Mouse (Mus musculus): ENCODE data around the gene Cog7. TPM values are rescaled to one million over a fixed set of nuclear protein-coding genes. Genes with fewer than 3 reads are reported as not detected.

Gene Cog7
- polyA plus RNA-seq, 1 experiment = 14.0 TPM

- Histone ChIP-seq H3K79me3 (ENCODE audit: low read depth) (no peaks in the 10 kb centered on the region), H3K36me3 (ENCODE audit: control insufficient read depth, insufficient read depth) (no peaks in the 10 kb centered on the region), H3K4me3 (ENCODE audit: insufficient read depth, poor library complexity, severe bottlenecking) (no peak overlapping the region), H3K27me3 (ENCODE audit: control insufficient read depth, insufficient read depth, insufficient read length) (no peaks in the 10 kb centered on the region), H3K79me2 (ENCODE audit: control insufficient read depth, insufficient read depth) (no peaks in the 10 kb centered on the region), H3ac (ENCODE audit: control insufficient read depth, insufficient read length, low read depth) (no peak overlapping the region)
- no peak for TF ChIP-seq MYOD1 (IDR thresholded peaks at IDR 0.05; ENCODE audit: control insufficient read depth, insufficient read length, low read depth)
- no peak for TF ChIP-seq CTCF (IDR thresholded peaks at IDR 0.05; ENCODE audit: control insufficient read depth, insufficient read depth, insufficient read length)
- no peak for TF ChIP-seq FOSL1 (IDR thresholded peaks at IDR 0.05; ENCODE audit: insufficient read depth, low read length, poor library complexity, severe bottlenecking)
- no peak for TF ChIP-seq CEBPB (IDR thresholded peaks at IDR 0.05; ENCODE audit: low read depth)
- no peak for TF ChIP-seq MYOG (IDR thresholded peaks at IDR 0.05; ENCODE audit: control insufficient read depth, extremely low read depth, insufficient read length)
- TF ChIP-seq USF1 (IDR thresholded peaks at IDR 0.05; ENCODE audit: low read depth) = no peak
- TF ChIP-seq MAX (IDR thresholded peaks at IDR 0.05) = no peak
Observed at GRCm38 (mm10) chr7:121857177-121857884, 124.2 kb downstream of the Cog7 start.

- H3ac ChIP-seq (ENCODE audit: control insufficient read depth, insufficient read length, low read depth) = no peak overlapping the region
- no peak overlapping the region for H3K4me3 ChIP-seq (ENCODE audit: insufficient read depth, poor library complexity, severe bottlenecking)
- H3K79me3 ChIP-seq (ENCODE audit: low read depth) = no peaks in the 10 kb centered on the region
- TF ChIP-seq CTCF (IDR thresholded peaks at IDR 0.05; ENCODE audit: control insufficient read depth, insufficient read depth, insufficient read length) (no peak), MYOG (IDR thresholded peaks at IDR 0.05; ENCODE audit: control insufficient read depth, extremely low read depth, insufficient read length) (no peak), USF1 (IDR thresholded peaks at IDR 0.05; ENCODE audit: low read depth) (no peak), CEBPB (IDR thresholded peaks at IDR 0.05; ENCODE audit: low read depth) (no peak), FOSL1 (IDR thresholded peaks at IDR 0.05; ENCODE audit: insufficient read depth, low read length, poor library complexity, severe bottlenecking) (no peak), MAX (IDR thresholded peaks at IDR 0.05) (no peak), MYOD1 (IDR thresholded peaks at IDR 0.05; ENCODE audit: control insufficient read depth, insufficient read length, low read depth) (no peak)
- H3K36me3 ChIP-seq (ENCODE audit: control insufficient read depth, insufficient read depth) = no peaks in the 10 kb centered on the region
- H3K79me2 ChIP-seq (ENCODE audit: control insufficient read depth, insufficient read depth) = no peaks in the 10 kb centered on the region
- H3K27me3 ChIP-seq (ENCODE audit: control insufficient read depth, insufficient read depth, insufficient read length) = peaks cover 3% of the 10 kb centered on the region
Observed at GRCm38 (mm10) chr7:121848537-121849168, 132.9 kb downstream of the Cog7 start.

- H3K79me3 ChIP-seq (ENCODE audit: low read depth) = no peaks in the 10 kb centered on the region
- peaks cover 3% of the 10 kb centered on the region for H3K27me3 ChIP-seq (ENCODE audit: control insufficient read depth, insufficient read depth, insufficient read length)
- TF ChIP-seq MYOD1 (IDR thresholded peaks at IDR 0.05; ENCODE audit: control insufficient read depth, insufficient read length, low read depth) (no peak), CEBPB (IDR thresholded peaks at IDR 0.05; ENCODE audit: low read depth) (no peak), CTCF (IDR thresholded peaks at IDR 0.05; ENCODE audit: control insufficient read depth, insufficient read depth, insufficient read length) (no peak), MAX (IDR thresholded peaks at IDR 0.05) (no peak), MYOG (IDR thresholded peaks at IDR 0.05; ENCODE audit: control insufficient read depth, extremely low read depth, insufficient read length) (no peak), USF1 (IDR thresholded peaks at IDR 0.05; ENCODE audit: low read depth) (no peak), FOSL1 (IDR thresholded peaks at IDR 0.05; ENCODE audit: insufficient read depth, low read length, poor library complexity, severe bottlenecking) (no peak)
- no peak overlapping the region for H3K4me3 ChIP-seq (ENCODE audit: insufficient read depth, poor library complexity, severe bottlenecking)
- H3ac ChIP-seq (ENCODE audit: control insufficient read depth, insufficient read length, low read depth) = no peak overlapping the region
- H3K36me3 ChIP-seq (ENCODE audit: control insufficient read depth, insufficient read depth) = no peaks in the 10 kb centered on the region
- H3K79me2 ChIP-seq (ENCODE audit: control insufficient read depth, insufficient read depth) = no peaks in the 10 kb centered on the region
Observed at GRCm38 (mm10) chr7:121845964-121846363, 135.5 kb downstream of the Cog7 start.

GRCm38 (mm10) chr7:121842234-121842633 lies 139.3 kb downstream of the Cog7 start:
- no peaks in the 10 kb centered on the region for H3K36me3 ChIP-seq (ENCODE audit: control insufficient read depth, insufficient read depth)
- H3K79me3 ChIP-seq (ENCODE audit: low read depth) = no peaks in the 10 kb centered on the region
- no peak for TF ChIP-seq CTCF (IDR thresholded peaks at IDR 0.05; ENCODE audit: control insufficient read depth, insufficient read depth, insufficient read length)
- TF ChIP-seq USF1 (IDR thresholded peaks at IDR 0.05; ENCODE audit: low read depth) = no peak
- no peak for TF ChIP-seq MYOG (IDR thresholded peaks at IDR 0.05; ENCODE audit: control insufficient read depth, extremely low read depth, insufficient read length)
- TF ChIP-seq FOSL1 (IDR thresholded peaks at IDR 0.05; ENCODE audit: insufficient read depth, low read length, poor library complexity, severe bottlenecking) = no peak
- no peak for TF ChIP-seq MAX (IDR thresholded peaks at IDR 0.05)
- TF ChIP-seq MYOD1 (IDR thresholded peaks at IDR 0.05; ENCODE audit: control insufficient read depth, insufficient read length, low read depth) = no peak
- no peak for TF ChIP-seq CEBPB (IDR thresholded peaks at IDR 0.05; ENCODE audit: low read depth)
- peaks cover 3% of the 10 kb centered on the region for H3K27me3 ChIP-seq (ENCODE audit: control insufficient read depth, insufficient read depth, insufficient read length)
- no peak overlapping the region for H3K4me3 ChIP-seq (ENCODE audit: insufficient read depth, poor library complexity, severe bottlenecking)
- H3K79me2 ChIP-seq (ENCODE audit: control insufficient read depth, insufficient read depth) = no peaks in the 10 kb centered on the region
- no peak overlapping the region for H3ac ChIP-seq (ENCODE audit: control insufficient read depth, insufficient read length, low read depth)

- H3K79me3 ChIP-seq (ENCODE audit: low read depth) = no peaks in the 10 kb centered on the region
- H3ac ChIP-seq (ENCODE audit: control insufficient read depth, insufficient read length, low read depth) = no peak overlapping the region
- H3K27me3 ChIP-seq (ENCODE audit: control insufficient read depth, insufficient read depth, insufficient read length) = no peaks in the 10 kb centered on the region
- H3K4me3 ChIP-seq (ENCODE audit: insufficient read depth, poor library complexity, severe bottlenecking) = no peak overlapping the region
- TF ChIP-seq CEBPB (IDR thresholded peaks at IDR 0.05; ENCODE audit: low read depth) = no peak
- TF ChIP-seq MYOD1 (IDR thresholded peaks at IDR 0.05; ENCODE audit: control insufficient read depth, insufficient read length, low read depth) = no peak
- TF ChIP-seq USF1 (IDR thresholded peaks at IDR 0.05; ENCODE audit: low read depth) = no peak
- TF ChIP-seq MYOG (IDR thresholded peaks at IDR 0.05; ENCODE audit: control insufficient read depth, extremely low read depth, insufficient read length) = no peak
- TF ChIP-seq FOSL1 (IDR thresholded peaks at IDR 0.05; ENCODE audit: insufficient read depth, low read length, poor library complexity, severe bottlenecking) = no peak
- TF ChIP-seq CTCF (IDR thresholded peaks at IDR 0.05; ENCODE audit: control insufficient read depth, insufficient read depth, insufficient read length) = no peak
- TF ChIP-seq MAX (IDR thresholded peaks at IDR 0.05) = no peak
- H3K79me2 ChIP-seq (ENCODE audit: control insufficient read depth, insufficient read depth) = no peaks in the 10 kb centered on the region
- no peaks in the 10 kb centered on the region for H3K36me3 ChIP-seq (ENCODE audit: control insufficient read depth, insufficient read depth)
Observed at GRCm38 (mm10) chr7:121840810-121841209, 140.7 kb downstream of the Cog7 start.

Data from C2C12 (cell line).